Mouse (Mus musculus) left cerebral cortex, adult 2 months (tissue): Measurements from ENCODE around the gene Aff1. TPM values are rescaled to one million over a fixed set of nuclear protein-coding genes. Genes with fewer than 3 reads are reported as not detected.

Experiments used
- DNase-seq, 2 experiments: peaks; one replicate each; pipeline ENCODE4 v3.0.0; 2021 to 2022; ENCODE audit warnings: low spot score in 2 of 2, mixed read lengths in 1 of 2; ENCODE audit errors: extremely low spot score in 1 of 2
- H3K27ac ChIP-seq: fragments of 200-600 bp; 2 replicates; pipeline ENCODE4 v1.8.1; 2022
- H3K4me3 ChIP-seq: fragments of 200-600 bp; 2 replicates; pipeline ENCODE4 v1.8.1; 2022
- CTCF ChIP-seq: fragments of 200-600 bp; IDR thresholded peaks from 2 replicates; pipeline ENCODE4 v1.8.1; 2022; ENCODE audit warnings: antibody characterized with exemption, mild to moderate bottlenecking, moderate library complexity
- intact Hi-C: fragments of 180-260 bp; cut with DNase I; formaldehyde crosslinking; loops from one replicate; pipeline ENCODE4 v1.15.1; 2025
- total RNA-seq, 2 experiments: library from RNA; stranded (reverse); gene quantifications; 2 replicates each; pipeline ENCODE4 v1.2.3; 2021

Gene Aff1
- total RNA-seq, 2 experiments from 2014 or later = 12.8 to 16.7 TPM

DNA sequence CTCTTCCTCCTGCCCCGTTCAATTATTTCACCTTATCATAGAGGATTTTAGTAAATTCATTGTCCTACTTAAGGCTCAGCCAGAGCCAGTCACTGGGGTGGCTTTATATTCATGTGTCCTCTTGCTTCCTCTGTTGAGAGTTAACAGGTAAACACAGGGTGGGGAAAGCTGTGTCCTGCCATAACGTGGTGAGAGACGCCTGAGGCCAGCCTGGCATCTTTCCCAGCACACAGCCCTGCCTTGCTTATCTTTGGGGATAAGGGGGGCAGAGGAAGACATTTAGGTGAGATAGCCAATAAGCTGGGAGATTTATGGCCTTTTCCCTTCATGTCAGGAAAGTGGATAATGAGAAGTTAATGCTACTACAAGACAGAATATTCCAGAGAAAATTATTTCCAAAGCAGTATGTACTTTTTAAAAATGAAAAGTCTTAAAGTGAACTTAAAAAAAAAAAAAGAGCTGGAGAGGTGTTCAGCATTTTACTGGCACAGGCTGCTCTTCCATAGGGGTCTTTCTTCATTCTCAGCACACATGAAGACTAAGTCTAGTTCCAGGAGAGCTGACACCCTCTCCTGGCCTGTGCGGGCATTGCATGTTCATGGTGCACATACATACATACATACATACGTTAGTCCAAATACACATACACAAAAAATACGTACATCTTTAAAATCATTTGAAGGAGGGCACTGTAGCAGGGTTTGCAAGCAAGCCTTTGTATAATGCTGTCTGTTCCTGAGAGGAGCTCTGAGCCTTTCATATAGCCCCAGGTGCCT is 78.5 kb downstream of the Aff1 start:
- no peak overlapping the region for H3K27ac ChIP-seq
- TF ChIP-seq CTCF = peak; percentile 1; the same call in 1 of the 2 replicates
- H3K4me3 ChIP-seq = no peak overlapping the region
- intact Hi-C loops = no loop called here
- no peak for DNase-seq

- intact Hi-C loops = no loop called here
- Histone ChIP-seq H3K4me3 (no peak overlapping the region), H3K27ac (peak overlapping the region; percentile 78; the same call in 1 of the 2 replicates)
- no peak for TF ChIP-seq CTCF
- no peak for DNase-seq
Measured at GRCm38 (mm10) chr5:103771380-103771779, 79.2 kb downstream of the Aff1 start.

- Histone ChIP-seq H3K27ac (peak overlapping the region; percentile 78), H3K4me3 (no peak overlapping the region)
- intact Hi-C loops = loop anchor here (2.0 kb wide), 1 partner anchor 17 kb away; no protein-coding TSS in a partner anchor
- no peak for DNase-seq
- TF ChIP-seq CTCF = no peak
Measured at GRCm38 (mm10) chr5:103772252-103772651, 80.1 kb downstream of the Aff1 start.

DNA sequence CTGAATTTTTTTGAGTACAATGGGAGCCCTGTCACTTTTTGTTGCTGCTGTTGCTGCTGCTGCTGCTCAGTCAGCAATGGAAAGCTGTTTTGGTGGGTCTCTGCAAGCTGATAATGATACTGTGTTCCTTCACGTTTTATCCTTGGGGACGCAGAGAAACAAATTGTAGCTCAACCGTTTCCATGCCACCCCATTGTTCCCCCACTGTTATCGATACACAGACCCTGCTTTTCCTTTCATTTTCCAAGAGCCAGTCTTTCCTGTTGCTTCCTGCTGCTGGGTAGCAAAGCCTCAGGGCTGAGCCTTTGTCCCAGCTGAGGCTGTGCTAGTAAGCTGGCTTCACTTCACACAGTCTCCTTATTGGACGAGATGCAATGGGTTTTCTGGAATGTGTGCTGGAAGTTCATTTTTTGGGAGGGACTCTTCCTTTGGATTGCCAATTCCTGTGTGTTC is 81.0 kb downstream of the Aff1 start:
- Histone ChIP-seq H3K4me3 (no peak overlapping the region; the same call in 1 of the 2 replicates), H3K27ac (peak overlapping the region; percentile 78)
- no peak for TF ChIP-seq CTCF
- DNase-seq = no peak
- intact Hi-C loops = loop anchor here (2.0 kb wide), 1 partner anchor 18 kb away; no protein-coding TSS in a partner anchor

DNA sequence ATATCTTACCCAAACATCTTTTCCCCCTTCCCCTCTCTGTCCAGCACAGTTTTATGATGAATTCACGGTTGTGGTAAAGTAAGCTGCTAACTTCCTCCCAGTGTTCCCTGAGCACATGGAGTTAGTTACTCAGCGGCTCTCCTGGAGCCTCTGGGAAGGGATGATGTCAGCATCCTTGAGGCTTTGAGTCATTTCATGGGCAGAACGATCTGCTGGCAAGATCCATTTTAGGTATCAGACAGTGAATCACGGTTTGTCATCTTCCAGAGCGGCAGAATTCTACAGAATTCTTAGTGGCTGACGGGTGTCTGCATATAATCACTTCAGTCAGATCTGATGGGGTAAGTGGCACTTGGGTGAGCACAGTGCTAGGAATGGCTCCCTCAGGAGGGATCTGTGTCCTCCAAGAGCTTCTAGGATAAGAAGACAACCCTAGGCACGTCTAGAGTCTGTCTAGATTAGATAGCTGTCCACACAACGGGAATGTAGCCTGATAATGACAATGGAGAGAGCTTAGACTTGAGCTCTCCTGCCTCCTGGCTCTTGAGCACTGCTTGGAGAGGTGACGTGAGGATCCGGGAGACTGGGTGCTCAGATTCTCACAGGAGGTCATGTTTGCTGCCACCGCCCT is 82.6 kb downstream of the Aff1 start:
- intact Hi-C loops = no loop called here
- Histone ChIP-seq H3K27ac (peak overlapping the region; percentile 64), H3K4me3 (no peak overlapping the region)
- no peak for TF ChIP-seq CTCF
- peak in 1 of 2 experiments; percentile 40 for DNase-seq

GRCm38 (mm10) chr5:103775429-103775828 is 83.3 kb downstream of the Aff1 start:
- Histone ChIP-seq H3K27ac (peak overlapping the region; percentile 64; the same call in 1 of the 2 replicates), H3K4me3 (no peak overlapping the region)
- intact Hi-C loops = no loop called here
- no peak for DNase-seq
- TF ChIP-seq CTCF = no peak

GRCm38 (mm10) chr5:103776842-103777241 is 84.7 kb downstream of the Aff1 start:
- intact Hi-C loops = no loop called here
- Histone ChIP-seq H3K27ac (no peak overlapping the region), H3K4me3 (no peak overlapping the region)
- TF ChIP-seq CTCF = no peak
- no peak for DNase-seq

DNA sequence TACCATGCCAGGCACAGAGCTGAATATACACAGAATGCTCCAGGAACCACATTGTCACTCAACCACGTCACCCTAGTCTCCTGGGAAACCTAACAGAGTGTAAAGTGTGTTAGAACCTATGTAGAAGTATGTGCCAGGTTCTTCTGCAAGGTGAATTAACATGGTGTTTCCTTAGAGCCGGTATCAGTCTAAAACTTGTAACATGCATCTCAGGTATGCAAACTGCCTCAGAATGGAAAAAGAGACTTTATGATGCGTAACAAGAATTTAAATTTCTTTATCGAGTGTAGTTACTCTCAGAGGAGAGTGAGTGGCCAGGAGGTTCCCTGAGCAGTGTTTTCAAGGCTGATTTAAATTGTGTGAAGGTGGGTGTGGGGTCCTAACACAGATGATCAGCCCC is 85.3 kb downstream of the Aff1 start:
- intact Hi-C loops = no loop called here
- DNase-seq = no peak
- Histone ChIP-seq H3K4me3 (no peak overlapping the region), H3K27ac (no peak overlapping the region)
- no peak for TF ChIP-seq CTCF

DNA sequence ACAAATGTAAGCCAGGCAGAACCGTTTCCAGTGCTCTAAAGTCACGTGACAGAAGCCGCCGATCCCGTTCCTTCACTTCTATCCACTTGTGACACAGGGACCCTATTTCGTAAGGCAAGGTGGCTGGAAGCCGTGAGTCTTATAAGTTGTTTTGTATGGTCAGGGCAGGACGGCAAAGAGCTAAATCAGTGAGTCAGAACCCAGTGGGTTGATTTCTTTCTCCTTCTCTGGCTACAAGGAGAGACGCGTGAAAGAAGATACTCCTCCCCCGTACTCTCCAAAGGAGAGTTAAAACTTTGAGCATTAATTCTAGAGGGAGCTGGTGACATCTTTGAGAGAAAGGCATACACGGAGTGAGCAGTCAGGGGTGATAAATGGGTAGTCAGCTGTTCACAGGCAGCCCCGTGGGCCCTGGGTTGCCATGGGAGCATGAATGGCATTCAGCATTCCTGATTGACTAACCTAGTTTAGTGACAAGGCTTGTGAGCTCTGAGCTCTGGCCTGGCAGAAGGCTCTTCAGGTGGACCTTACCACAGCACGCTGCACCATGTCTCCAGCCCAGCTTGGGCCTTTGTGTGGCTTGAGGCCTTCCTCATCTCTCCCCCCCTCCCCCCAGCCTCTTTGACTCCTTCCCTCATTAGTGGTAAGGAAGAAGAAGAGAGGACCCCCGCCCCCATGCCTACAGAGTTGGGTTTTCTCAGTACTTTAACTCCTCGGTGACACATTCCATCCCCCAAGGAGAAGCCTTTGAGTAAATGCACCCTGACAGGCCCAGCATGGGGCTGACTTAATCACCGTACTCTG is 86.3 kb downstream of the Aff1 start:
- TF ChIP-seq CTCF = no peak
- Histone ChIP-seq H3K27ac (peak overlapping the region; percentile 61), H3K4me3 (peak overlapping the region; percentile 23)
- peak in 1 of 2 experiments; percentile 52 for DNase-seq
- intact Hi-C loops = no loop called here

DNA sequence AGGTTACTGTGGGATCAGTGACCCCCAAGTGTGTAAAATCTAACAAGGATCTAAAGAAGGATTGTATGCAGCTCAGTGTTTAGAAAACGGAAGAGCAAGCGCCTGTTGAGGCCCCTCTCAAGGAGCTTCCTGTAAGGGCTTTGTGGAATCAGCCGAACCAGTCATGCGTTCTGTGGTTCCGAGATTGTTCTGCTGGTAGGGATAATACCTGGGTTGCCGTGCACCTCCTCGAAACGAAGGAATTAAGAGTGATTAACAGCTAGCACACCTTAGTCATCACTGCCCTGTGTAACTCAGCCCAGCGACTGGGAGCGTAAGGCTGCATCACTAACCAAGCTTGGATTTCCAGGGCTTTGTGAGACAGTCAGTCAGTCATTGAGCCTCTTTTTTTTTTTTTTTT is 87.7 kb downstream of the Aff1 start:
- intact Hi-C loops = no loop called here
- DNase-seq = no peak
- no peak for TF ChIP-seq CTCF

DNA sequence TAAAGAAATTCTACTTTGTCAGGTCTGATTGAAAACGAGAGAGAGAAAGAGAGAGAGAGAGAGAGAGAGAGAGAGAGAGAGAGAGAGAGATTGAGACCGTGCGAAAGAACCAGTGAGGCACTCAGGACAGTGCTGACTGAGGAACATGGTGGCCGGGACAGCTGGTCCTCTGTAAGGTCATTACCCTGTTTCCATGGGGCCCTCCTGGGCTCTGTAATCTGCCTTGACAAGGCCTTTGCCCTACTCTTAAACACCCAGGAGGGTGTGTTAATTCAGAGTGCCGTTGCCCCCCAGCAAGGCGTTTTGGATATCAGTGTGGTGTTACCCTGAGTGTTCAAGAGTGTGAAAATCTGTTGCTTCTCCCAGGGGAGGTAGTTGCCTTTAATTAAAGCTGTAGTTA is 88.1 kb downstream of the Aff1 start:
- H3K27ac ChIP-seq = no peak overlapping the region
- intact Hi-C loops = no loop called here
- no peak overlapping the region for H3K4me3 ChIP-seq
- TF ChIP-seq CTCF = no peak
- no peak for DNase-seq

More for the DNA sequence above, 87.7 kb downstream of the Aff1 start:
- Histone ChIP-seq H3K27ac (no peak overlapping the region), H3K4me3 (no peak overlapping the region)

DNA sequence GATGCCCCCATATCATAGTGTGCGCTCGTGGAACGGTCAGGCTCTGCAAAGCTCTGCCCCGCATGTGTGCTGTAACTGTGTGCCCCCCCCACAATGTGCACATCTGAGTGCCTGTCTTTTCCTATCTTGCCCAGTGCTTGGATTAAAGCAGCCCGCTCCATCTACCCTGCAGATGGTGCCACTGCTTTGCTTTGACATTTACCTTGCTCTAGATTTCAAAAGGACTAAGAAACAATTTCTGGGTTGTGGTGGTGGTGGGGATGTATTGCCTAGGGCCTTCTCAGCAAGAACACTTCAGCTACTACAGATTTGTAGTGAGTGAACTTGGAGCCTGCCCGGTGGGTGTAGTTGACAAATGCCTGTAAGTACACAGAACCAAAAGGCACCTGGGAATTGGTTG is 88.7 kb downstream of the Aff1 start:
- intact Hi-C loops = loop anchor here (1.0 kb wide), 1 partner anchor 36 kb away; no protein-coding TSS in a partner anchor
- Histone ChIP-seq H3K4me3 (no peak overlapping the region), H3K27ac (no peak overlapping the region)
- no peak for DNase-seq
- peak; percentile 52 for TF ChIP-seq CTCF
